Mouse (Mus musculus): ENCODE measurements around the gene Tlr3.

DNA sequence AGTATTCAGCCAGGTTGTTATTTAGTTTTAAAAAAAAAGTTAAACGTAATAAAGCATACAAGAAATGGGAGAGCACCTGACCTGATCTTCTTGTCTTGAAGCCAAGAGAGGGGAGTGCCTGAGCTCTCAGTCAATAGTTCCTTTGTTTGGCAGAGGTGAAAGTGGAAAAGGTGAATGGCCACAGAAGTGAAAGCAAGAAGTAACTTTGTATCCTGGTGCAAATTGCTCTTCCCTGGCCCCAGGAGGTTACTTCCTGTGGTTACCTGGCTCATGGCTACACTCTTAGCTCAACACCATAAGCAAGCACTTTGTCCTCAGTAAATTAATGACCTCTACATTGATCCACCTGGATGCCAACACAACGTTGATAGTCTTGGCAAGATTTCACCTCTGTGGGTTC lies at the start of gene Tlr3:
- TF ChIP-seq CTCF (IDR thresholded peaks at IDR 0.05; ENCODE audit: extremely low read depth, insufficient read depth, low read length) (no peak), POLR2A (IDR thresholded peaks at IDR 0.05; ENCODE audit: extremely low read depth, insufficient read depth, low read length) (no peak)

Measured in cortical plate, adult 2 months (tissue).